Mouse (Mus musculus): ENCODE data around the gene S100a6.

Gene S100a6

GRCm38 (mm10) chr3:90626266-90627021 is 13.8 kb downstream of the S100a6 start:
- no peak for DNase-seq (ENCODE audit: low spot score in 2 of 2)

- no peak for DNase-seq (ENCODE audit: low spot score in 2 of 2)
Observed at GRCm38 (mm10) chr3:90627366-90627765, 14.7 kb downstream of the S100a6 start.

- no peak for DNase-seq (ENCODE audit: low spot score in 2 of 2)
Observed at GRCm38 (mm10) chr3:90627807-90628206, 15.1 kb downstream of the S100a6 start.

GRCm38 (mm10) chr3:90629298-90629697 is 16.6 kb downstream of the S100a6 start:
- DNase-seq (ENCODE audit: low spot score in 2 of 2): no peak

- DNase-seq (ENCODE audit: low spot score in 2 of 2): no peak
Observed at GRCm38 (mm10) chr3:90631984-90632383, 19.3 kb downstream of the S100a6 start.

- DNase-seq (ENCODE audit: low spot score in 2 of 2): no peak
Observed at GRCm38 (mm10) chr3:90638511-90639275, 26.0 kb downstream of the S100a6 start.

- DNase-seq (ENCODE audit: low spot score in 2 of 2): no peak
Observed at GRCm38 (mm10) chr3:90639511-90640154, 27.0 kb downstream of the S100a6 start.

- no peak for DNase-seq (ENCODE audit: low spot score in 2 of 2)
Observed at GRCm38 (mm10) chr3:90640981-90641380, 28.3 kb downstream of the S100a6 start.

GRCm38 (mm10) chr3:90644220-90644619 is 31.5 kb downstream of the S100a6 start:
- DNase-seq (ENCODE audit: low spot score in 2 of 2): peak in 1 of 2 experiments; percentile 67

GRCm38 (mm10) chr3:90647291-90647690 is 34.6 kb downstream of the S100a6 start:
- DNase-seq (ENCODE audit: low spot score in 2 of 2): no peak

- DNase-seq (ENCODE audit: low spot score in 2 of 2): no peak
Observed at GRCm38 (mm10) chr3:90648981-90649380, 36.3 kb downstream of the S100a6 start.

- DNase-seq (ENCODE audit: low spot score in 2 of 2): no peak
Observed at GRCm38 (mm10) chr3:90649832-90650231, 37.1 kb downstream of the S100a6 start.

GRCm38 (mm10) chr3:90652878-90653508 is 40.3 kb downstream of the S100a6 start:
- DNase-seq (ENCODE audit: low spot score in 2 of 2): peak; percentile 47 to 77

- no peak for DNase-seq (ENCODE audit: low spot score in 2 of 2)
Observed at GRCm38 (mm10) chr3:90653717-90654116, 41.0 kb downstream of the S100a6 start, which contains the start of gene S100a7a. Gene S100a7a (plus strand): TSS chr3:90654017.

- no peak for DNase-seq (ENCODE audit: low spot score in 2 of 2)
Observed at GRCm38 (mm10) chr3:90657405-90657804, 44.7 kb downstream of the S100a6 start.

GRCm38 (mm10) chr3:90659364-90660044 is 46.8 kb downstream of the S100a6 start:
- no peak for DNase-seq (ENCODE audit: low spot score in 2 of 2)

GRCm38 (mm10) chr3:90664219-90664618 is 51.5 kb downstream of the S100a6 start:
- DNase-seq (ENCODE audit: low spot score in 2 of 2): no peak

- no peak for DNase-seq (ENCODE audit: low spot score in 2 of 2)
Observed at GRCm38 (mm10) chr3:90668846-90669245, 56.2 kb downstream of the S100a6 start, which contains the start of gene S100a8. Gene S100a8 (plus strand): TSS chr3:90668978.
